Comparison of ENCODE assay signal across 9 mouse cellular contexts in the genomic region with DNA sequence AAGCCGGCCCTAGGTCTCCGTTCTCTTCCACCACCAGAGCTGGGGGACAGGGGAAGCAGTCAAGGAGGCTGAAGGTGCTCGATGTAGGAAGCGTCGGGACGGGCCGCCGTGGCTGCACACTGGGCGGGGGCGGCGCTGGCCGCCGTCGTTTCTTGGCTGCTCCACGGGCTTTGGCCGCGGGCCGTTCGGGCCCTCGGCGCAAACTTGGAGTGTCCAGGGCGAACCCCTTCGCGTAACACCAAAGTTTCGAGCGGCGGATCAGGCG. TPM values are rescaled to one million over a fixed set of nuclear protein-coding genes. Genes with fewer than 3 reads are reported as not detected.
DNase-seq lines count a peak whose midpoint lies in the region; ATAC-seq and TF ChIP-seq lines count a peak whose summit lies in the region.
"Had no signal": no experiment of that assay in that cellular context is flagged by ENCODE, and none has a peak within 500 bp of the region (broad histone marks: within the 10 kb centered on the region; RNA-seq: fewer than 3 reads in every experiment).

No protein-coding gene starts in this region.

- no peak for ATAC-seq in liver, embryonic 11.5 days (replicated peaks; ENCODE audit: low FRiP score)

- peaks cover 5% of the 10 kb centered on the region; the same call in 1 of the 2 replicates for H3K27me3 ChIP-seq in testis, adult 2 months (ENCODE audit: control insufficient read depth, insufficient read depth, low read length)
- H3K27me3 ChIP-seq in liver, embryonic 11.5 days (replicated peaks; ENCODE audit: control insufficient read depth, insufficient read depth, low read length): peaks cover 84% of the 10 kb centered on the region

- TF ChIP-seq POLR2A in testis, adult 2 months (IDR thresholded peaks at IDR 0.05; ENCODE audit: control insufficient read depth, low read depth, low read length): no peak

- TF ChIP-seq CTCF in testis, adult 2 months (IDR thresholded peaks at IDR 0.05; ENCODE audit: control insufficient read depth, insufficient read depth, insufficient replicate concordance, low read depth, low read length): no peak

- peak overlapping the region; percentile 95 for H3K4me2 ChIP-seq in liver, embryonic 11.5 days

- 1% methylated on average over 28 of the region's 28 CpGs for WGBS in liver, embryonic 11.5 days

- peaks cover 29% of the 10 kb centered on the region for H3K4me1 ChIP-seq in testis, adult 2 months (ENCODE audit: control insufficient read depth, insufficient read depth, low read length)
- H3K4me1 ChIP-seq in liver, embryonic 11.5 days (replicated peaks; ENCODE audit: control insufficient read depth, insufficient read depth, low read length): peaks cover 28% of the 10 kb centered on the region

- no peaks in the 10 kb centered on the region for H3K36me3 ChIP-seq in testis, adult 2 months (ENCODE audit: control insufficient read depth, insufficient read depth, low read length)
- H3K36me3 ChIP-seq in liver, embryonic 11.5 days (ENCODE audit: control insufficient read depth, insufficient read depth, low read length): no peaks in the 10 kb centered on the region

- no peak overlapping the region for H3K27ac ChIP-seq in testis, adult 2 months (ENCODE audit: control insufficient read depth, insufficient read depth, low read depth, low read length)
- H3K27ac ChIP-seq in liver, embryonic 11.5 days (ENCODE audit: low read depth, low read length): no peak overlapping the region

- DNase-seq in gastrocnemius, postnatal 4 days (ENCODE audit: low spot score in 2 of 2): peak; percentile 22 to 28
- no peak for DNase-seq in gastrocnemius, adult 8-10 months (ENCODE audit: low spot score in 2 of 2)
- no peak for DNase-seq in testis, postnatal 14 days (ENCODE audit: low spot score)
- peak; percentile 69 for DNase-seq in liver, embryonic 11.5 days (ENCODE audit: low spot score)
- DNase-seq in testis, postnatal 10 days (ENCODE audit: low spot score): peak; percentile 55
- DNase-seq in layer of hippocampus, adult 18-20 months (ENCODE audit: low spot score in 2 of 2): no peak
- no peak for DNase-seq in adrenal gland, adult (ENCODE audit: inconsistent age in 2 of 2, low spot score in 1 of 2)

- H3K9ac ChIP-seq in liver, embryonic 11.5 days (ENCODE audit: low read depth, low read length): peak overlapping the region; percentile 75; the same call in 1 of the 2 replicates

- no peaks in the 10 kb centered on the region for H3K9me3 ChIP-seq in liver, embryonic 11.5 days (ENCODE audit: control insufficient read depth, low read length)

- peak overlapping the region; percentile 80; the same call in 1 of the 2 replicates for H3K4me3 ChIP-seq in testis, adult 2 months (ENCODE audit: control insufficient read depth, low read depth, low read length)
- H3K4me3 ChIP-seq in liver, embryonic 11.5 days (ENCODE audit: low read depth, low read length): peak overlapping the region; percentile 74
- H3K4me3 ChIP-seq: myocyte had no signal

RNA-seq across cellular contexts. Expression of gene Epop, which starts 1.3 kb away (rescaled TPM):
- under 1 TPM; 0.47 to 0.76 TPM for total RNA-seq in gastrocnemius, postnatal 4 days (2021)
- total RNA-seq in gastrocnemius, adult 8-10 months (2022): under 1 TPM; 0.39 to 0.92 (median 0.75) TPM
- 0.47 and 0.58 TPM in 2 replicates for polyA plus RNA-seq in testis, adult 2 months (2012; rRNA removed)
- polyA plus RNA-seq in liver, embryonic 11.5 days (2014; fragmentation: Nextera tagmentation; extraction: Ambion mirVana): 4.1 and 4.8 TPM in 2 replicates
- 10 to 100 TPM; 46.1 to 48.8 TPM for total RNA-seq in layer of hippocampus, adult 18-20 months (2021)

RNA-seq across cellular contexts. Expression of gene Mllt6, which starts 35.0 kb away (rescaled TPM):
- 10 to 100 TPM; 30.8 to 32.1 TPM for total RNA-seq in gastrocnemius, postnatal 4 days (2021)
- 10 to 100 TPM; 45.5 to 63.7 (median 51.7) TPM for total RNA-seq in gastrocnemius, adult 8-10 months (2022)
- 7.4 and 8.2 TPM in 2 replicates for polyA plus RNA-seq in testis, adult 2 months (2012; rRNA removed)
- 0.97 and 1.0 TPM in 2 replicates for polyA plus RNA-seq in liver, embryonic 11.5 days (2014; fragmentation: Nextera tagmentation; extraction: Ambion mirVana)
- total RNA-seq in layer of hippocampus, adult 18-20 months (2021): 100 to 1,000 TPM; 122 to 137 TPM

RNA-seq across cellular contexts. Expression of gene Srcin1, which starts 52.2 kb away (rescaled TPM):
- 1 to 10 TPM; 1.3 to 1.7 TPM for total RNA-seq in gastrocnemius, postnatal 4 days (2021)
- total RNA-seq in gastrocnemius, adult 8-10 months (2022): 1 to 10 TPM; 1.1 to 2.5 (median 1.6) TPM
- 35.5 and 47.1 TPM in 2 replicates for polyA plus RNA-seq in testis, adult 2 months (2012; rRNA removed)
- polyA plus RNA-seq in liver, embryonic 11.5 days (2014; fragmentation: Nextera tagmentation; extraction: Ambion mirVana): 0.13 and 0.14 TPM in 2 replicates
- 100 to 1,000 TPM; 218 to 221 TPM for total RNA-seq in layer of hippocampus, adult 18-20 months (2021)
- polyA plus RNA-seq: myocyte had no signal

RNA-seq across cellular contexts. Expression of gene Cisd3, which starts 57.4 kb away (rescaled TPM):
- total RNA-seq in gastrocnemius, postnatal 4 days (2021): 10 to 100 TPM; 65.5 to 72.0 TPM
- total RNA-seq in gastrocnemius, adult 8-10 months (2022): 100 to 1,000 TPM; 102 to 119 (median 105) TPM
- 17.6 and 17.7 TPM in 2 replicates for polyA plus RNA-seq in testis, adult 2 months (2012; rRNA removed)
- polyA plus RNA-seq in liver, embryonic 11.5 days (2014; fragmentation: Nextera tagmentation; extraction: Ambion mirVana): 18.0 and 21.9 TPM in 2 replicates
- total RNA-seq in layer of hippocampus, adult 18-20 months (2021): 10 to 100 TPM; 51.3 to 52.0 TPM

Comparison
In these comparisons a context has a peak if more than half of its experiments do, and no peak if none do; other contexts are left out.
1. DNase-seq: peak in gastrocnemius, postnatal 4 days (2 of 2), liver, embryonic 11.5 days (single experiment) and testis, postnatal 10 days (single experiment); none in gastrocnemius, adult 8-10 months (0 of 2), testis, postnatal 14 days (single experiment), layer of hippocampus, adult 18-20 months (0 of 2) and adrenal gland, adult (0 of 2).
2. RNA of gene Epop, which starts 1.3 kb away (total RNA-seq): 46.1 to 48.8 TPM in layer of hippocampus, adult 18-20 months; 0.39 to 0.92 TPM in gastrocnemius, adult 8-10 months and 0.47 to 0.76 TPM in gastrocnemius, postnatal 4 days; every median in the first group is over 10 times any median in the second.
3. RNA of gene Srcin1, which starts 52.2 kb away (total RNA-seq): 218 to 221 TPM in layer of hippocampus, adult 18-20 months; 1.1 to 2.5 TPM in gastrocnemius, adult 8-10 months and 1.3 to 1.7 TPM in gastrocnemius, postnatal 4 days; every median in the first group is over 10 times any median in the second.